Mouse (Mus musculus): ENCODE data around the gene Fam13a. TPM values are rescaled to one million over a fixed set of nuclear protein-coding genes. Genes with fewer than 3 reads are reported as not detected.

The Fam13a gene
- total RNA-seq (2023): 0.12 TPM in 1 of 4 replicates, not detected in the others

DNA sequence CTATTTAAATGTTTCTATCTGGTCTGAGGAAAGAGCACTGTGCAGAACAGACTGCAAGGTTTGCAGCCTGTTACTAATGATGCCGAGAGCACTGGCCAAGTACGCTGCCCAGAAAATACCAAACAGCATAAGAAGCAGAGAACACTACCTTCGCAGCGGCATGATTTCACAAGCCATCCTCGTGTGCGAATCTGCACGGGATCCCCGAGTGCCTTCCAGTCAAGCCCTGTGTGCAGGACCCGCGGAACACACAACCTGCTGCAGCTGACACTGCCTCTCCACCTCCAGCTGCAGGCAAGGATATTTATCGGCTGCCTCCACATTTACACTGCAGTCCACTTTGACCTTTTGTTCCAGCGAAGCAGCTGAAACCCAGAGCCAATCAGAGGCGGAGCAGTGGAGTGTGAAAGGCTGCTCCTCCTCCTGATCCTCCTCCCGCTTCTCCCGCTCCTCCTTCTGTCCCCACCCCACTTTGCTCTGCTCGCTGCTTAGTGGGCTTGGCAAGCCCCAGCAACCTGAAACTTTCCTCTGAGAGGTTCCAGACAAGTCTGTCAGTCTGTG is at the start of gene Fam13a:
Fam13a (minus strand) TSS at position 386 of the 561 bp plus-strand sequence.

GRCm38 (mm10) chr6:58906852-58907261 is 117.5 kb downstream of the Fam13a start, which contains the start of gene Nap1l5:
Nap1l5 (minus strand) TSS chr6:58907076.

Other genes with a start within 250 kb of the Fam13a start
- gene Herc3, start 193.1 kb downstream of the Fam13a start, total RNA-seq (2023): 90.8 to 109 TPM (median 95.1 TPM) in 4 replicates
- gene Nap1l5, start 117.5 kb downstream of the Fam13a start, total RNA-seq (2023): 0.30 to 0.42 TPM in 2 of 4 replicates, not detected in the others
- 37.0 to 37.7 TPM (median 37.4 TPM) in 4 replicates for gene Tigd2, start 184.3 kb upstream of the Fam13a start, total RNA-seq (2023)

All from B cell, adult 62 days (primary cell).